Mouse (Mus musculus): ENCODE data around the gene Capza1.
"Not testable (repeated sequence)": the region's sequence is repeated elsewhere in the genome, so short reads cannot be mapped to it uniquely, and the experiment has no call there.

Capza1 gene

DNA sequence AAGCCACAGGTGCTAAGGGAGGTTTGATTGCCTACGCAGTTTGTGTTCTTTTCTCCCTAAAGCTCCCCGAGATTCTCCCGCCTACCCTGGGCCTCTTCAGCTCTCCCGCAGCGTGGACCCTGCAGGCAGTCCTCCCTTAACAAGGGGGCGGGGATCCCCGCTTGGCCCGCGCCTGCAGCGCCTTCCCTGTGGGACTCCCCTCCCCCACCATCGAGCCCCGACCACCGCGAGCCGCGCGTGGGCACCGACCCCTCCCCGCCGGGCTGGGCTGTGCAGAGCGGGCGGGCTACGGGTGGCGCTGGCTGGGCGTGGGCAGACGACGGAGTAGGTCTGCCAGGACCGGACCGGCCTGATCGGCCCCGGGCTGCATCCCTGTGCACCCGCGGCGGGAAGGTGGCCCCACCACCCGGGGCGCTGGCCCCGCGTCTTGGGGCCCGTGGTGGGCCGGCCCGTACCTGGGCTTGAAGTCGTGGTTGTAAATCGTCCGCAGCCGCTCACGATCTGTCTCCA is 46.8 kb downstream of the Capza1 start:
- peak; percentile 26 to 31 for DNase-seq (ENCODE audit: low spot score in 2 of 2)

GRCm38 (mm10) chr3:104816130-104816529 is 48.2 kb downstream of the Capza1 start:
- no peak for DNase-seq (ENCODE audit: low spot score in 2 of 2)

DNA sequence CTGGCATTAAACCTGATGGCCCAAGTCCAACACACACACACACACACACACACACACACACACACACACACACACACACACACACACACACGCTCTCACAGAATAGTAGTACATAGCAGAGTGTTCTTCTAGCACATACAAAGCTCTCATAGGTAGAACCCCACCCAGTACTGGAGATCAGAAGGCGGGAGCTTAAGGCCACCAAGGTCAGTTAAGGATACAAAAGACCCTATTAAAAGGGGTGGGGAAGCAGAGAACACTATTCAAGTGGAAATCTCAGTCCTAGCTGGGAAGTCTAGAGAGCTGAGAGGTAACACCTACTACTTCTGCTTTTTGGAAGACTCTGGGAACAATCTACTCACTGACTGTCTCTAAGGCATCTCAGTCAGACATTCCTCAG is 49.0 kb downstream of the Capza1 start:
- no peak for DNase-seq (ENCODE audit: low spot score in 2 of 2)

DNA sequence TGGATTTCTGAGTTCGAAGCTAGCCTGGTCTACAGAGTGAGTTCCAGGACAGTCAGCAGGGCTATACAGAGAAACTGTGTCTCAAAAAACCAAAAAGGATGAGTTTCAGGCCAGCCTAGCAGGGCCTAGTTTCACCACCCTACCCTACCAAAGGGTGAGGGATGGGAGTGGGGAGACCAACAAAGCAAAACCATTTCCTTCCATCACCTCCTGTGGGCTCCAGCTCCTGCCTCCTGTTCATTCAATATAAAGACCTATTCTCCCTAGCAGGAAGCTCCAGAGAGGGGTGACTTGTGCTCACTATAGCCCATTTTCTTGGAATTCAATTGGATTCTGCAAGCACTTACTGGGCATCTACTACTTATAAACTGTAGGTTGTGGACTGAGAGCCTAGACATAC is 49.6 kb downstream of the Capza1 start:
- no peak for DNase-seq (ENCODE audit: low spot score in 2 of 2)

DNA sequence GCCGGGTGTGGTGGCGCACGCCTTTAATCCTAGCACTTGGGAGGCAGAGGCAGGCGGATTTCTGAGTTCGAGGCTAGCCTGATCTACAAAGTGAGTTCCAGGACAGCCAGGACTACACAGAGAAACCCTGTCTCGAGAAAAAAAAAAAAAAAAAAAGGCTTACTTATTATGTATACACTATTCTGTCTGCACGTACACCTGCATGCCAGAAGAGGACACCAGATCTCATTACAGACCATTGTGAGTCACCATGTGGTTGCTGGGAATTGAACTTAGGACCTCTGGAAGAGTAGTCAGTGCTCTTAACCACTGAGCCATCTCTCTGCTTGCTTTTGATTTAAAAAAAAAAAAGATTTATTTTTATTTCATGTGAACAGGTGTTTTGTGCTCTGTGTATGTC is 51.1 kb downstream of the Capza1 start:
- not testable (repeated sequence) for DNase-seq (ENCODE audit: low spot score in 2 of 2)

DNA sequence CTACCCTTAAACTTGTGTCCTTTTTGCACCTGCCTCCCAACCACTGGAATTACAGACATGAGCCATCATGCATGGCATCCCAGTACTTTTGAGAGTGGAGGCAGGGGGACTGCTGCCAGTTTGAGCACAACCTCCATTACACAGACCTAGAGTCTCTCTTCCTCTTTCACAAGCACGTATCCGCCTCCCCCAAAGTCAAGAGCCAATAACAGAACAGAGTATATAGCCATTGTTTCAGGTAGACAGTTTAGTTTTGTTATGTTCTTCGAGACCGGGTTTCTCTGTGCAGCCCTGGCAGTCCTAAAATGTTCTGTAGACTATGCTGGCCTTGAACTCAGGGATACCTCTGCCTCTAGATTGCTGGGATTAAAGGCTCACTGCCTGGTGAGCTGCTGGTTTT is 52.1 kb downstream of the Capza1 start:
- no peak for DNase-seq (ENCODE audit: low spot score in 2 of 2)

DNA sequence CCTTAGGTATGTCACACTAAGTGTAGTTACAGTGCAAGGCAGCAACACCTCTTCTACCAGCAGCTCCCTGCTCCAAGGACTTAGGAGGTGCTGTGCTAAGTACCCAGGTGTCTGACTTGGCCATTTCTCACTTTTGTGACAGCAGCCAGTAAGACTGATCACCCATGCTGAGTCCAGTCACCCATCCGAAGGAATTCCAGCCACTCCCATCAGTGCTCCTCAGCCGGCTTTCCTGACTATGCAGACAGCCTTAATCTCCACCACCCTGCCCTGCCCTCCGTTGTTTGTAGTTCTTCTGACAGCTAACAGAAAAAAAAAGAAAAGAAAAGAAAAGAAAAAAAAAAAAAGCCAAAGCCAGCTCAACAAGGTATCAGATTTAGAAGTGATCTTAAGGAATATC is 52.6 kb downstream of the Capza1 start:
- DNase-seq (ENCODE audit: low spot score in 2 of 2) = no peak

DNA sequence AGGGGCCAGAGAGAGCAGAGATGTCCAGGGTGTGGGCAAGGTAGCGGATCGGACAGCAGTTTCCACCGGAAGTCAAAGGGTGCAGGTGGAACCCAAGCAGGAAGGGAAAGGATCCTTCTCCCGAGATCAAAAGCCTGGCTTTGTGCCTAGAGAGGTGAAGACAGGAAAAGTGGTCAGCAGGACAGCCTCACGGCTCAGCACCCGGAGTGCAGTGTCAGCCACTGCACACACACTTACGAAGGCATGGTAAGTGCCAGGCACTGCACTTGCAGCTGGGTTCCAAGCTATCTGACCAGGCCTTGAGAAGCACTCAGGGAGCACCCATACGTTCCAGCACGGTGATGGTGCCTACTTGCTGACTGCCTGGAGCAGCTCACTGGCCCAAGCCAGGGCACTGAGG is 58.8 kb downstream of the Capza1 start:
- no peak for DNase-seq (ENCODE audit: low spot score in 2 of 2)

GRCm38 (mm10) chr3:104804312-104804711 is 60.0 kb downstream of the Capza1 start:
- no peak for DNase-seq (ENCODE audit: low spot score in 2 of 2)

- no peak for DNase-seq (ENCODE audit: low spot score in 2 of 2)
These were observed 62.8 kb downstream of the Capza1 start for GRCm38 (mm10) chr3:104801481-104801880.

- no peak for DNase-seq (ENCODE audit: low spot score in 2 of 2)
These were observed 63.6 kb downstream of the Capza1 start for GRCm38 (mm10) chr3:104800681-104801080.

DNA sequence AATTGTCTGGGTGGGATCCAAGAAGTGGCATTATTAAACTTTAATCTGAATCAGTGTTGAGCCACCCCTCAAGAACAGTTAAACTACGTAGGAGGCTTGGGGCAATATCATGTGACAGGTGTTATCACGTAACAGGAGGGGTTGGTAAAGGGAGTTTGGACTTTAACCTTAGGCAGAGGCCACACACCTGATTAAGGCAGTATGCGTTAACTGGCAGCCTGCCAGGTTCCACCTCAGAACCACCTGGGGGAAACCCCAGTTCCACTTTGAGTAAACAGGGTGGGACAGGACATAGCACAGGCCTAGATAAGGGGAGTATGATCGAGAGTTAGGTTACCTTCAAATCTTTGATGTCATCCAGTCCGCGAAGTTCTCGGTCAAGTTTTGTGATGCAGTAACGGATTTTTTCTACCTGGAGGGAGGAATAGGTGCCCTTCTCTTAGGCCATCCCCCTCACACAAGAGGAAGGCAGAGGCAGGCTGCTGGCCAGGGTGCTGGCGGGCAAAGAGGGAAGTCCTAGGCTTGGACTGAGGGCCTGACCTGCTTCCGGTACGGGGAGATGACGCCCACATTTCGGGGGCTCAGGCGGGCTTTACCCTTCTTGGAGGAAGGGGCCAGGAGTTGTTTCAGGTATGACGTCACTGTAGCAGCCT is 67.7 kb downstream of the Capza1 start:
- DNase-seq (ENCODE audit: low spot score in 2 of 2) = no peak

GRCm38 (mm10) chr3:104795661-104796340 is 68.5 kb downstream of the Capza1 start:
- no peak for DNase-seq (ENCODE audit: low spot score in 2 of 2)

GRCm38 (mm10) chr3:104794953-104795470 is 69.3 kb downstream of the Capza1 start:
- no peak for DNase-seq (ENCODE audit: low spot score in 2 of 2)

DNA sequence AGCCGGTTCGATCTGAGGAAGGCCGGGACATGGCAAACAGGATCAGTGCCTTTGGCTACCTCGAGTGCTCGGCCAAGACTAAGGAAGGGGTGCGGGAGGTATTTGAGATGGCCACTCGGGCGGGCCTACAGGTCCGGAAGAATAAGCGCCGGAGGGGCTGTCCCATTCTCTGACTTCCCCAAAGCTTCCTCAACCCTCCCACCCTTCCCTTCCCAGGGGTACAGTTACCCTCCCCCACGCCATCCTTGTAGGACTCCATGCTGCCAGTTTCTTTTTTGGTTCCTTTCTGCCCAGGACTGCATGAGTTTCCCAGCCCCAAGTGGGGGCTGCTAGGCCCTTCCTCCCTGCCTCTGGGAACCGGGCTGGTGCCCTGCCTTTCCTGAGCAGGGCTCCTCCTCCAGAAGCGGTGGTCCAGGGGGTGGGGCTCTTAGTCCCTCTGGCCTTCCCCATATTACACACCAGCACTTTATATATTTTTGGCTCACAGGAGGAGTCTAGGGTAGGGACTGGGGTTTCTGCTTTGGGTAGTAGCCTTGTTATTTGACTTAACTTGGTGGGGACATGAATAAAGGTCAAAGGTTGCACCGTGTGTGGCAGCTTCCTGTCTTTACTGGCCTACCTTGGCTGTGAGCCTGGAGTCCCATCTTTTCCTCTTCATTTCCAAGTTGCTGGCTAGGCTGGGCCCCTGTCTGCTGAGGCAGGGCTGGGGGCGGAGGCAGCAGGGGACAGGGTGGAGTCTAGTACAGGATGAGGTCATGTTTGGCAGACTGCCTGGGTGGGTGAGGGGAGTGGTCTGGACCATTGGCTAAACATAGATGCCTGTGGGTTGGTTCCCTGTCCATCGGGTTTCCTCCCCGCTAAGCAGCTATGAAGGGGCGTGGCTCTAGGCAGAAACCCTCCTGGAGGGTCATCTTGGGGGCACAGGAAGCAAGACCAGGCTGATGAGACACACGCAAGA is 70.2 kb downstream of the Capza1 start:
- DNase-seq (ENCODE audit: low spot score in 2 of 2) = peak; percentile 52 to 58

DNA sequence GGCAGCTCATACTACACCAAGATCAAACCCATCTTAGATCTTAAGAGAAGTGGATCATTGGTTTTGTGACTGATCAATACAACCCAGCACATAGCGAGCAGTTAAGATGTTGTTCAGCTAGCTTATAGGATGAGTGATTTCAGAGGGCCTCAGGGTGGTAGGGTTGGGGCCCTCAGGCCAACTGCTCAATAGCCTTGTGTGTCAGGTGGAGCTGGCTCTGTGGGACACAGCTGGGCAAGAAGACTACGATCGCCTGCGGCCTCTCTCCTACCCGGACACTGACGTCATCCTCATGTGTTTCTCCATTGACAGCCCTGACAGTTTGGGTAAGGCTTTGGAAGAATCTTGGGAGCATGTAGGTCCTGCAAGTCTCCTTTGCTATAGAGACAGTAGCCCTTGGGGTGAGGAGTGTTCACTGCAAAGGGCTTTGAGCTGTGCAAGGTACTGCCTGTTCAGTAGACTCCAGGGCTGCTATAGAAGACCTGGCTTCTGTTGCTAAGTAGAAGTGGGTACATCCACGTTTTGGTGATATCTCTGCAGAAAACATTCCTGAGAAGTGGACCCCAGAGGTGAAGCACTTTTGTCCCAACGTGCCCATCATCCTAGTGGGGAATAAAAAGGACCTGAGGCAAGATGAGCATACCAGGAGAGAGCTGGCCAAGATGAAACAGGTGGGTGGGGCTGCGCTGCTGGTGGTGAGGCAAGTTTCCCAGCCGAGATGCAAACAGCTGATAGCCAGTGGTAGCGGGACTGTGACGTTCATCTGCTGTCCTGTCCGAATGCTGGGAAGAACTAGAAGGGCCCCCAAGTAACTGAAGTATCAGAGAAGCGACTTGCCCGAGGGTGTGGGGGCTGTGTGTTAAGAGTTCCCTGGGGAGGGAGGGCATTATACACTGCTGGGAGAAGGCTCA is 71.7 kb downstream of the Capza1 start:
- DNase-seq (ENCODE audit: low spot score in 2 of 2) = no peak

GRCm38 (mm10) chr3:104791671-104792070 is 72.6 kb downstream of the Capza1 start:
- DNase-seq (ENCODE audit: low spot score in 2 of 2) = no peak

DNA sequence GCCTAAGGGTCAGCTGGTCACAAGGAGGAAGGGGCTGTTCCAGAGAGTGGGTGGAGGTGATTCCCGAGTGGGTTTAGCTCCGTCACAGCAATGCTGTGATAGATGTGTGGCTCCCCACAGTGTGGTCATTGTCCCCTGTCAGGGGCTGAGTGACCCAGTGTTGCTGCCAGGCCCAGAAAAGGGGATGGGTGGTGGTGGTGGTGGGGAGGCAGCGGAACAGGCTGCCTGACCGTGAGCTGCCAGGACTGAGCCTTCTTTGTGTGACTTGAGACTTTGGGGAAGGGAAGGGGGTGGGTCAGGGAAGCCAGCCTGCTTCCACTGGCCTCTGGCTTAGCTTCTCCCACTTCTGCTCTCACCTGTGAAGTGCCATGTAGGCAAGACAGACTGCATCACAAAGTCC is 73.3 kb downstream of the Capza1 start:
- no peak for DNase-seq (ENCODE audit: low spot score in 2 of 2)

GRCm38 (mm10) chr3:104790401-104790937 is 73.8 kb downstream of the Capza1 start:
- DNase-seq (ENCODE audit: low spot score in 2 of 2) = no peak

- DNase-seq (ENCODE audit: low spot score in 2 of 2) = no peak
These were observed 74.5 kb downstream of the Capza1 start for GRCm38 (mm10) chr3:104789822-104790221.

DNA sequence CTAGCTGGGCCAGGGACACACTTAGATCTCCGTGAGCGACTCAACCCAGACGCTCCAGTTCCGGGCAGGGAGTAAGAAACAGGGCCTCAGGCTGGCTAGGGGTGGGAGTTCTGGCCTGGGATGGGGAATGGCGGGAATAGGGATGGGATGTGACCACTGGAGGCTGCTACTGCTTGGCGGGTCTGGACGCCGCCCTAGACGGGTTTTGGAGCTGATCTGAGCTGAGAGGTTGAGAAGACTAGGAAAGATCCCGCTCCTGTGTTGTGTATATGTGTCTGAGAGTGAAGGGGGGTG is 75.0 kb downstream of the Capza1 start:
- no peak for DNase-seq (ENCODE audit: low spot score in 2 of 2)

All from spleen, postnatal 36 days (tissue).